Comparison of ENCODE assay signal across 8 mouse cellular contexts in the genomic region with DNA sequence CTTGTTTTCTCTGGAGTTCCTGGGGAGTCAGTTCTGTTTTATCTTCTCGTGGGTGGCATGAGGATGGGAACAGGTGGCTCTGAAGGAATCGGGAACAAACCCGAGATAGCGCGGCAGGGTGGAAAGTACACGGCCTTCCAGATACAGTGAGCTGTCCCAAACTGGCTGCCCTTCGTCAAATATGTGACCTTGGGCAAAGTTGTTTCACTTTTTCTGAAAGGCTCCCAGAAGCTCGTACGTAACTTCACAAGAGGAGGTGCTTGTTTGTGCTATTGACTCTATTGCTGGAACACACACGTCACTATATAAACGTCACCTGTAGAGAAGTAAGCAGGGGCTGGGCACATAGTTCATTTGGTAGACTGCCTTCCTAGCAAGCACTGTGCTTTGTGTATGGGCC. TPM values are rescaled to one million over a fixed set of nuclear protein-coding genes. Genes with fewer than 3 reads are reported as not detected.
DNase-seq lines count a peak whose midpoint lies in the region; ATAC-seq and TF ChIP-seq lines count a peak whose summit lies in the region.

No protein-coding gene starts in this region.

- H3K27me3 ChIP-seq in ES-Bruce4 (ENCODE audit: control insufficient read depth, insufficient read depth, low read length, poor library complexity, severe bottlenecking), result no peaks in the 10 kb centered on the region
- peaks cover 47% of the 10 kb centered on the region for H3K27me3 ChIP-seq in embryonic facial prominence, embryonic 13.5 days
- H3K27me3 ChIP-seq in neural tube, embryonic 15.5 days (replicated peaks), result peaks cover 16% of the 10 kb centered on the region; the same call in 1 of the 2 replicates

- no peaks in the 10 kb centered on the region for H3K9me3 ChIP-seq in ES-Bruce4 (replicated peaks; ENCODE audit: control insufficient read depth, insufficient read depth, low read length, poor library complexity, severe bottlenecking)
- no peaks in the 10 kb centered on the region for H3K9me3 ChIP-seq in embryonic facial prominence, embryonic 13.5 days
- H3K9me3 ChIP-seq in neural tube, embryonic 15.5 days (replicated peaks), result no peaks in the 10 kb centered on the region

- TF ChIP-seq POLR2A in ES-Bruce4 (IDR thresholded peaks at IDR 0.05; ENCODE audit: insufficient read depth, low read length), result no peak

- TF ChIP-seq EP300 in ES-Bruce4 (IDR thresholded peaks at IDR 0.05; ENCODE audit: insufficient read depth, low read depth, low read length), result no peak

- peak overlapping the region; percentile 91 for H3K4me2 ChIP-seq in embryonic facial prominence, embryonic 13.5 days
- H3K4me2 ChIP-seq in neural tube, embryonic 15.5 days, result peak overlapping the region; percentile 97

- H3K4me3 ChIP-seq in ES-Bruce4 (ENCODE audit: low read depth, low read length), result peak overlapping the region; percentile 73
- H3K4me3 ChIP-seq in embryonic facial prominence, embryonic 13.5 days, result peak overlapping the region; percentile 51
- peak overlapping the region; percentile 74 for H3K4me3 ChIP-seq in neural tube, embryonic 15.5 days (replicated peaks)

- no peak for TF ChIP-seq CTCF in ES-Bruce4 (IDR thresholded peaks at IDR 0.05; ENCODE audit: low read depth, low read length)

- H3K9ac ChIP-seq in ES-Bruce4 (ENCODE audit: low read depth, poor library complexity, severe bottlenecking), result peak overlapping the region; percentile 65
- peak overlapping the region; percentile 64; the same call in 1 of the 2 replicates for H3K9ac ChIP-seq in embryonic facial prominence, embryonic 13.5 days
- peak overlapping the region; percentile 46 for H3K9ac ChIP-seq in neural tube, embryonic 15.5 days (replicated peaks)

- ATAC-seq in embryonic facial prominence, embryonic 13.5 days (ENCODE audit: insufficient number of reproducible peaks, insufficient read depth, low FRiP score, low TSS enrichment, low read depth), result peak; percentile 12; the same call in 1 of the 2 replicates
- peak; percentile 51 for ATAC-seq in neural tube, embryonic 15.5 days (ENCODE audit: low FRiP score)

- H3K36me3 ChIP-seq in ES-Bruce4 (ENCODE audit: control insufficient read depth, insufficient read depth, low read length, poor library complexity, severe bottlenecking), result no peaks in the 10 kb centered on the region
- no peaks in the 10 kb centered on the region for H3K36me3 ChIP-seq in embryonic facial prominence, embryonic 13.5 days
- H3K36me3 ChIP-seq in neural tube, embryonic 15.5 days, result no peaks in the 10 kb centered on the region

- peak; percentile 61 for DNase-seq in kidney, adult 11 months
- DNase-seq in kidney, postnatal 4 days, result no peak
- DNase-seq in induced T-regulatory cell, adult 2 months (ENCODE audit: low read depth), result peak; percentile 86
- peak; percentile 32 to 64 for DNase-seq in lung, adult 18-20 months
- DNase-seq in urinary bladder, adult 2 months (ENCODE audit: low spot score), result no peak

- H3K27ac ChIP-seq in ES-Bruce4 (ENCODE audit: insufficient read depth, low read length), result peak overlapping the region; percentile 82
- peak overlapping the region; percentile 85 for H3K27ac ChIP-seq in embryonic facial prominence, embryonic 13.5 days
- no peak overlapping the region for H3K27ac ChIP-seq in neural tube, embryonic 15.5 days (replicated peaks)

- no peaks in the 10 kb centered on the region for H3K4me1 ChIP-seq in ES-Bruce4 (ENCODE audit: control insufficient read depth, insufficient read depth, low read length)
- H3K4me1 ChIP-seq in embryonic facial prominence, embryonic 13.5 days, result peaks cover 14% of the 10 kb centered on the region
- H3K4me1 ChIP-seq in neural tube, embryonic 15.5 days, result peaks cover 14% of the 10 kb centered on the region

- 3% methylated on average over 11 of the region's 11 CpGs for WGBS in embryonic facial prominence, embryonic 13.5 days
- WGBS in neural tube, embryonic 15.5 days, result 3% methylated on average over 11 of the region's 11 CpGs

RNA-seq across cellular contexts. Expression of a gene that starts 49.9 kb away (rescaled TPM):
- polyA plus RNA-seq in ES-Bruce4 (2011; ENCODE audit: insufficient read depth, insufficient read length, low read depth, missing spikeins), result not detected in 2 replicates
- polyA plus RNA-seq in embryonic facial prominence, embryonic 13.5 days (2015; fragmentation: Nextera tagmentation; extraction: Ambion mirVana), result not detected in 2 replicates
- polyA plus RNA-seq in neural tube, embryonic 15.5 days (2015; fragmentation: Nextera tagmentation; extraction: Ambion mirVana), result not detected in 2 replicates
- not detected in 2 replicates for polyA plus RNA-seq in urinary bladder, adult 2 months (2012; rRNA removed)

Comparison
In these comparisons a context has a peak if more than half of its experiments do, and no peak if none do; other contexts are left out.
1. DNase-seq: peak in kidney, adult 11 months (single experiment), induced T-regulatory cell, adult 2 months (single experiment) and lung, adult 18-20 months (2 of 2); none in kidney, postnatal 4 days (0 of 2) and urinary bladder, adult 2 months (single experiment).
2. Peak in every context shown above with its lines, with median percentiles within 50 percentile points of each other: H3K4me3 ChIP-seq and H3K9ac ChIP-seq.